Mouse (Mus musculus) heart, postnatal 25 days (tissue): ENCODE measurements around the gene Fbxl5. TPM values are rescaled to one million over a fixed set of nuclear protein-coding genes. Genes with fewer than 3 reads are reported as not detected.

ENCODE experiments used
- DNase-seq: peaks from one replicate; pipeline ENCODE4 v3.0.0; 2022; ENCODE audit warnings: low spot score
- intact Hi-C: fragments of 180-260 bp; cut with DNase I; formaldehyde crosslinking; loops from one replicate; pipeline ENCODE4 v1.15.1; 2025
- total RNA-seq, 2 experiments: library from RNA; stranded (reverse); gene quantifications; 2 replicates each; pipeline ENCODE4 v1.2.3; 2021

The Fbxl5 gene
- total RNA-seq, 2 experiments from 2014 or later, result 30.4 to 32.2 TPM

GRCm38 (mm10) chr5:43787976-43788752, 33.3 kb downstream of the Fbxl5 start:
- intact Hi-C loops, result loop anchor here (10.0 kb wide), 1 partner anchor 1887 kb away; no protein-coding TSS in a partner anchor
- no peak for DNase-seq

- DNase-seq, result no peak
- intact Hi-C loops, result loop anchor here (10.0 kb wide), 1 partner anchor 1888 kb away; no protein-coding TSS in a partner anchor
These were observed 34.8 kb downstream of the Fbxl5 start for GRCm38 (mm10) chr5:43786607-43787006.

- intact Hi-C loops, result loop anchor here (10.0 kb wide), 1 partner anchor 1891 kb away; no protein-coding TSS in a partner anchor
- DNase-seq, result no peak
These were observed 37.4 kb downstream of the Fbxl5 start for GRCm38 (mm10) chr5:43783996-43784395.

GRCm38 (mm10) chr5:43781977-43782930, 39.2 kb downstream of the Fbxl5 start:
- intact Hi-C loops, result loop anchor here (10.0 kb wide), 1 partner anchor 1893 kb away; no protein-coding TSS in a partner anchor
- peak; percentile 66 for DNase-seq

GRCm38 (mm10) chr5:43781423-43781976, 39.9 kb downstream of the Fbxl5 start:
- DNase-seq, result peak; percentile 4
- intact Hi-C loops, result loop anchor here (10.0 kb wide), 1 partner anchor 1893 kb away; no protein-coding TSS in a partner anchor

- intact Hi-C loops, result no loop called here
These were observed 42.9 kb downstream of the Fbxl5 start for GRCm38 (mm10) chr5:43778583-43778982.

GRCm38 (mm10) chr5:43776993-43777392, 44.4 kb downstream of the Fbxl5 start:
- intact Hi-C loops, result no loop called here
- DNase-seq, result no peak

More at GRCm38 (mm10) chr5:43778583-43778982, 42.9 kb downstream of the Fbxl5 start:
- no peak for DNase-seq

- DNase-seq, result no peak
- intact Hi-C loops, result no loop called here
These were observed 45.0 kb downstream of the Fbxl5 start for GRCm38 (mm10) chr5:43776407-43776806.

GRCm38 (mm10) chr5:43771555-43771954, 49.9 kb downstream of the Fbxl5 start:
- DNase-seq, result no peak
- intact Hi-C loops, result no loop called here

- intact Hi-C loops, result no loop called here
- no peak for DNase-seq
These were observed 50.7 kb downstream of the Fbxl5 start for GRCm38 (mm10) chr5:43770618-43771354.

- DNase-seq, result no peak
- intact Hi-C loops, result no loop called here
These were observed 72.3 kb downstream of the Fbxl5 start for GRCm38 (mm10) chr5:43749092-43749491.

GRCm38 (mm10) chr5:43748039-43748438, 73.4 kb downstream of the Fbxl5 start:
- DNase-seq, result no peak
- intact Hi-C loops, result no loop called here

- intact Hi-C loops, result no loop called here
- no peak for DNase-seq
These were observed 76.3 kb downstream of the Fbxl5 start for GRCm38 (mm10) chr5:43745156-43745555.

- DNase-seq, result no peak
- intact Hi-C loops, result no loop called here
These were observed 77.3 kb downstream of the Fbxl5 start for GRCm38 (mm10) chr5:43744187-43744586.

GRCm38 (mm10) chr5:43732381-43732780, 89.1 kb downstream of the Fbxl5 start:
- DNase-seq, result no peak
- intact Hi-C loops, result no loop called here

- no peak for DNase-seq
- intact Hi-C loops, result no loop called here
These were observed 92.9 kb downstream of the Fbxl5 start for GRCm38 (mm10) chr5:43728375-43729165.

GRCm38 (mm10) chr5:43723830-43724229, 97.6 kb downstream of the Fbxl5 start:
- intact Hi-C loops, result no loop called here
- DNase-seq, result no peak

GRCm38 (mm10) chr5:43722452-43722783, 99.0 kb downstream of the Fbxl5 start:
- intact Hi-C loops, result no loop called here
- DNase-seq, result no peak
